Mouse (Mus musculus) embryonic fibroblast, embryonic 13.5 days (primary cell): ENCODE data around the gene Ntan1. TPM values are rescaled to one million over a fixed set of nuclear protein-coding genes. Genes with fewer than 3 reads are reported as not detected.

Experiments
- H3K27ac ChIP-seq: 2 replicates; pipeline ENCODE4 v1.5.1; 2012; ENCODE audit warnings: low read length, control low read depth, inconsistent platforms; ENCODE audit not compliant: insufficient read depth
- H3K4me1 ChIP-seq: 2 replicates; pipeline ENCODE4 v1.6.1; 2011; ENCODE audit warnings: low read length; ENCODE audit not compliant: control insufficient read depth, insufficient read depth
- H3K4me3 ChIP-seq: 2 replicates; pipeline ENCODE4 v1.5.1; 2011; ENCODE audit warnings: mild to moderate bottlenecking, control low read depth, low read length; ENCODE audit not compliant: insufficient read depth
- CTCF ChIP-seq: IDR thresholded peaks from 2 replicates; pipeline ENCODE4 v1.5.1; 2011; ENCODE audit warnings: mild to moderate bottlenecking, control low read depth, low read length, moderate library complexity, borderline replicate concordance; ENCODE audit not compliant: insufficient read depth
- POLR2A ChIP-seq: IDR thresholded peaks from 2 replicates; pipeline ENCODE4 v1.6.1; 2011; ENCODE audit warnings: low read depth, mild to moderate bottlenecking, control low read depth, low read length, moderate library complexity
- polyA plus RNA-seq: library from polyadenylated mRNA; stranded (reverse); fragments of >200 nt; gene quantifications from 2 replicates; pipeline ENCODE4 v1.2.4, GENCODE M21; 2011; ENCODE audit warnings: low read depth; ENCODE audit not compliant: missing spikeins, insufficient read length

Gene Ntan1
- polyA plus RNA-seq, 1 experiment = 82.0 TPM

- H3K4me3 ChIP-seq = no peak overlapping the region
- no peak overlapping the region for H3K27ac ChIP-seq
- TF ChIP-seq POLR2A (no peak), CTCF (no peak)
- peaks cover 12% of the 10 kb centered on the region for H3K4me1 ChIP-seq
Measured at GRCm38 (mm10) chr16:13830444-13830843, 11.8 kb downstream of the Ntan1 start.

DNA sequence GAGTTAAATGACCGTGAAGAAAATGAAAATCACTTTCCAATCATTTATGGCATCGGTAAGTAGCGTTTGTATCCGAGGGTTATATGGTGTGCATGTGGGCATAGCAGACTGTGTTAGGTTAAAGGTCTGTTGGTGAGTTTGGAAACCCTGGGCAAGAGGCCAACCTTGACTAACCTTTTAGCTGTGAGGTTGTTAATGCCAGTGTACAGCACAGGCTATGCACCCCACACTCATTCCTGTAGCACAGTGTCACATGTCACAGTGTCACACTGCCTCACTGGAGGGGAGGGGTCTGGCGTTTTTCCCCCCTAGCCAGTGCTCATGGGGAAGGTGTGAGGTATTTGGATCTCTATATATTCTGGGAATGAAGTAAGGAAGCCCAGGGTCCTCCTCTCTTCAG, 13.0 kb downstream of the Ntan1 start:
- Histone ChIP-seq H3K4me3 (no peak overlapping the region), H3K4me1 (peaks cover 2% of the 10 kb centered on the region; the same call in 1 of the 2 replicates), H3K27ac (no peak overlapping the region)
- no peak for TF ChIP-seq CTCF
- no peak for TF ChIP-seq POLR2A

DNA sequence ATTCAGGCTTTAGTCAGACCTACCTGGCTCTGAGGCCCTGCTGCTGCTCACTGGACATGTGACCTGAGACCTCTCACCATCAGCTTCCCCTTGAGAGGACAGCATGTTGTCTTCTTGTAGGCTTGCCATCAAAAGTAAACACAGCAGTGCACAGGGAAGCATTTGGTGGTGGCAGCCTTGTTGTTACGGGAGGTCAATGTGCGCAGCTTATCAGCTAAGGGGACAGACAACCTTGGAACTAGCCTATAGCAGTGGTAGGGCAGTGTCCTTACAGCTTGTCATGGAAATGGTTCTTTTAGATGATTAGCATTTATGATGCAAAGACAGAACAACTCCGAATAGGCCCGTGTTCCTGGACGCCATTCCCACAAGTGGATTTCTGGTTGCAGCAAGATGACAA, 15.7 kb downstream of the Ntan1 start:
- TF ChIP-seq CTCF (no peak), POLR2A (no peak)
- Histone ChIP-seq H3K4me1 (no peaks in the 10 kb centered on the region), H3K4me3 (no peak overlapping the region), H3K27ac (no peak overlapping the region)

- Histone ChIP-seq H3K4me1 (no peaks in the 10 kb centered on the region), H3K4me3 (no peak overlapping the region), H3K27ac (no peak overlapping the region)
- TF ChIP-seq POLR2A (no peak), CTCF (no peak)
Measured at GRCm38 (mm10) chr16:13840056-13840455, 21.4 kb downstream of the Ntan1 start.

- Histone ChIP-seq H3K27ac (no peak overlapping the region), H3K4me3 (no peak overlapping the region), H3K4me1 (no peaks in the 10 kb centered on the region)
- no peak for TF ChIP-seq POLR2A
- TF ChIP-seq CTCF = no peak
Measured at GRCm38 (mm10) chr16:13840956-13841355, 22.3 kb downstream of the Ntan1 start.

DNA sequence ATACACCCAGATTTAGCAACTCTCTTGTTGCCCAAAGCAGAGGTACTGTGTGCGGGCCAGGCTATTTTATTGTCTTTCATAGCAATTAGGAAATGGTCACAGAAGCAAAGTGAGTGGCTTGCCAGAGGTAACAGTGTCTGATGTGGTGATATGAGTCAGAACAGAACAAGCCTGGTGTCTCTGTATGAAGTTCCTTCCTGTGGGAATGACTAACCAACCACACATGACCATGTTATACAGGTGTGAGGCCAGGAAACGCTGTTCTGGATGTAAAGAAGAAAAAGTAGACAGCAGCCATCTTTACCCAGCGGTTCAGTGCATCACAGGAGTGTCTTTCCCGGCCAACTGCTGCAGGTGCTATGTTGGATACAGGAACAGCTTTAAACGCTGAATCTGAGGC, 26.4 kb downstream of the Ntan1 start:
- no peak overlapping the region for H3K27ac ChIP-seq
- H3K4me1 ChIP-seq = no peaks in the 10 kb centered on the region
- TF ChIP-seq POLR2A (no peak), CTCF (no peak)

DNA sequence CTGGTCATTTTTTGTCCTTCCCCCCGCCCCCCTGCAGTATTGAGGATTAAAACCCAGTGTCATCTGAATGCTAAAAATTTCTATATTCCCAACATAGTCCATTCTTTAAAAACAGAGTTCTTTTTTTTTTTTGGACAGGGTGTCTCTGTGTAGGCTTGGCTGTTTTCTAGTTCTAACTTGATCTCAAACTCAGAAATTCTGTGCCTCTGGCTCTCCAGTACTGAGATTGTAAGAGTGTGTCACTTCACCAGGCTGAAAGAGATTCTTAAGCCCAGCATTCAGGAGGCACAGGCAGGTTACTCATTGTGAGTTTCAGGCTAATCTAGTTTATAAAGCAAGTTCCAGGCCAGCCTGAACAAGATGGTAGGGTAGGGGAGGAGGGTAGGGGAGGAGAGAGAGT, 28.0 kb downstream of the Ntan1 start:
- TF ChIP-seq CTCF = no peak
- no peak for TF ChIP-seq POLR2A
- H3K4me3 ChIP-seq = no peak overlapping the region
- H3K4me1 ChIP-seq = no peaks in the 10 kb centered on the region
- H3K27ac ChIP-seq = no peak overlapping the region

More for the DNA sequence above, 26.4 kb downstream of the Ntan1 start:
- no peak overlapping the region for H3K4me3 ChIP-seq

GRCm38 (mm10) chr16:13848310-13848709, 29.7 kb downstream of the Ntan1 start:
- no peak for TF ChIP-seq CTCF
- TF ChIP-seq POLR2A = no peak
- no peak overlapping the region for H3K4me3 ChIP-seq
- H3K4me1 ChIP-seq = no peaks in the 10 kb centered on the region
- no peak overlapping the region for H3K27ac ChIP-seq

- no peak for TF ChIP-seq CTCF
- TF ChIP-seq POLR2A = no peak
- Histone ChIP-seq H3K27ac (no peak overlapping the region), H3K4me3 (no peak overlapping the region), H3K4me1 (no peaks in the 10 kb centered on the region)
Measured at GRCm38 (mm10) chr16:13851446-13851845, 32.8 kb downstream of the Ntan1 start.

DNA sequence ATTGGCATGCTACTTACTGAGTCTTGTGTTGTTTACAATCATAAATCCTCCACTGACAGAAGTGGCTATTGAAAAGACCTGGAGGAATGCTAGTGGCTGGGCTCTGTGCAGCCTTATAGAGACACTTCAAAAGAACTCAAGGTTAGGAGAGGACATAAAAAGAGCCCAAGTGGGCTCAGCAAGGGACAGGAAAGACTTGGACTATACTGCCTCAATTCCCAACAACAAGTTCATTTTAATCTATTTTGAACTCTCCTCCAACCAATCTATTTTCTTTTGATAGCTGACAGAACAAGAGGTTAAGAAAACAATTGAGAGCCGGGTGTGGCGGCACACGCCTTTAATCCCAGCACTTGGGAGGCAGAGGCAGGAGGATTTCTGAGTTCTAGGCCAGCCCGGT, 35.2 kb downstream of the Ntan1 start:
- Histone ChIP-seq H3K4me1 (no peaks in the 10 kb centered on the region), H3K4me3 (no peak overlapping the region), H3K27ac (no peak overlapping the region)
- TF ChIP-seq CTCF = no peak
- TF ChIP-seq POLR2A = no peak

- Histone ChIP-seq H3K27ac (no peak overlapping the region), H3K4me3 (no peak overlapping the region), H3K4me1 (no peaks in the 10 kb centered on the region)
- TF ChIP-seq POLR2A (no peak), CTCF (no peak)
Measured at GRCm38 (mm10) chr16:13866076-13866475, 47.4 kb downstream of the Ntan1 start.
